Mouse (Mus musculus) forebrain, postnatal 0 days (tissue): ENCODE data around the gene Lifr. TPM values are rescaled to one million over a fixed set of nuclear protein-coding genes. Genes with fewer than 3 reads are reported as not detected.

Experiments
- ATAC-seq: fragments of 200-750 bp; cut with Nextera tagmentation; 2 replicates; pipeline ENCODE4 v1.8.0; 2017; ENCODE audit warnings: mild to moderate bottlenecking, moderate library complexity
- DNase-seq: peaks from one replicate; pipeline ENCODE4 v3.0.0-alpha.2; 2015
- H3K27ac ChIP-seq: fragments of 300-500 bp; sonication (generic); 2 replicates; pipeline ENCODE4 v1.5.1; 2014; ENCODE audit warnings: low read depth, mild to moderate bottlenecking, antibody characterized with exemption, low read length, moderate library complexity, mixed read lengths
- H3K27me3 ChIP-seq: fragments of 300-500 bp; sonication (generic); 2 replicates; pipeline ENCODE4 v1.6.1; 2014; ENCODE audit warnings: mild to moderate bottlenecking, low read length, mixed read lengths; ENCODE audit not compliant: insufficient read depth
- H3K36me3 ChIP-seq: fragments of 300-500 bp; sonication (generic); 2 replicates; pipeline ENCODE4 v1.6.1; 2014; ENCODE audit warnings: mild to moderate bottlenecking, moderate library complexity; ENCODE audit not compliant: insufficient read depth
- H3K4me1 ChIP-seq: fragments of 300-500 bp; sonication (generic); 2 replicates; pipeline ENCODE4 v1.6.1; 2014; ENCODE audit warnings: antibody characterized with exemption; ENCODE audit not compliant: insufficient read depth
- H3K4me2 ChIP-seq: fragments of 300-500 bp; sonication (generic); 2 replicates; pipeline ENCODE4 v1.6.1; 2014; ENCODE audit warnings: low read depth, mild to moderate bottlenecking, moderate library complexity
- H3K4me3 ChIP-seq: fragments of 300-500 bp; sonication (generic); 2 replicates; pipeline ENCODE4 v1.5.1; 2014; ENCODE audit warnings: low read depth, low read length, mixed read lengths
- H3K9ac ChIP-seq: fragments of 300-500 bp; sonication (generic); 2 replicates; pipeline ENCODE4 v1.6.1; 2014; ENCODE audit warnings: mild to moderate bottlenecking
- H3K9me3 ChIP-seq: fragments of 300-500 bp; sonication (generic); 2 replicates; pipeline ENCODE4 v1.6.1; 2016; ENCODE audit warnings: low read length
- CTCF ChIP-seq: sonication (generic); IDR thresholded peaks from 2 replicates; pipeline ENCODE4 v1.5.1; 2016; ENCODE audit warnings: antibody characterized with exemption, control low read depth, low read depth
- WGBS: fragments of 180-500 bp; shearing (Covaris S2); extraction: QIAGEN DNeasy Blood & Tissue Kit; methylation state at CpG from one replicate; pipeline ENCODE4 v1.1.7; 2014; 5-methylcytosine and 5-hydroxymethylcytosine counted together
- polyA plus RNA-seq: library from polyadenylated mRNA; unstranded; fragments of >200 nt; fragmentation: Nextera tagmentation; extraction: Ambion mirVana; gene quantifications from 2 replicates; pipeline ENCODE4 v1.2.1, GENCODE M21; 2015
- total RNA-seq: library from RNA; depleted of rRNA; stranded (reverse); fragments of >200 nt; gene quantifications from 2 replicates; pipeline ENCODE4 v1.2.3, GENCODE M21; 2014

The Lifr gene
- total and polyA plus RNA-seq, 2 experiments from 2014 or later: 6.8 to 26.1 TPM

- Histone ChIP-seq H3K9me3 (no peaks in the 10 kb centered on the region), H3K27ac (no peak overlapping the region), H3K27me3 (no peaks in the 10 kb centered on the region), H3K4me3 (no peak overlapping the region), H3K36me3 (peaks cover 3% of the 10 kb centered on the region; the same call in 1 of the 2 replicates), H3K4me2 (no peak overlapping the region), H3K4me1 (no peaks in the 10 kb centered on the region), H3K9ac (no peak overlapping the region)
- DNase-seq (no peak), ATAC-seq (no peak; the same call in 1 of the 2 replicates)
- TF ChIP-seq CTCF: no peak
- WGBS: 80% methylated on average over 15 of the region's 15 CpGs
Observed at GRCm38 (mm10) chr15:7154010-7154736, 63.8 kb downstream of the Lifr start.

- Histone ChIP-seq H3K9me3 (no peaks in the 10 kb centered on the region), H3K36me3 (peaks cover 3% of the 10 kb centered on the region; the same call in 1 of the 2 replicates), H3K9ac (no peak overlapping the region), H3K4me1 (no peaks in the 10 kb centered on the region), H3K27me3 (no peaks in the 10 kb centered on the region), H3K4me3 (no peak overlapping the region), H3K27ac (no peak overlapping the region), H3K4me2 (no peak overlapping the region)
- DNase-seq: no peak
- WGBS: 63% methylated on average over 7 of the region's 7 CpGs
- TF ChIP-seq CTCF: no peak
- no peak for ATAC-seq
Observed at GRCm38 (mm10) chr15:7154737-7155090, 64.3 kb downstream of the Lifr start.

- no peak overlapping the region for H3K4me2 ChIP-seq
- DNase-seq: no peak
- no peaks in the 10 kb centered on the region for H3K27me3 ChIP-seq
- no peak overlapping the region for H3K4me3 ChIP-seq
- no peak for ATAC-seq
- WGBS: 95% methylated on average over 6 of the region's 6 CpGs
- H3K9me3 ChIP-seq: no peaks in the 10 kb centered on the region
- H3K4me1 ChIP-seq: no peaks in the 10 kb centered on the region
- H3K36me3 ChIP-seq: peaks cover 3% of the 10 kb centered on the region; the same call in 1 of the 2 replicates
- no peak overlapping the region for H3K9ac ChIP-seq
- H3K27ac ChIP-seq: no peak overlapping the region
- no peak for TF ChIP-seq CTCF
Observed at GRCm38 (mm10) chr15:7157658-7158057, 67.2 kb downstream of the Lifr start.

- TF ChIP-seq CTCF: no peak
- H3K36me3 ChIP-seq: peaks cover 6% of the 10 kb centered on the region; the same call in 1 of the 2 replicates
- no peak overlapping the region for H3K4me2 ChIP-seq
- no peak overlapping the region for H3K9ac ChIP-seq
- no peaks in the 10 kb centered on the region for H3K4me1 ChIP-seq
- no peak overlapping the region for H3K27ac ChIP-seq
- no peaks in the 10 kb centered on the region for H3K9me3 ChIP-seq
- H3K27me3 ChIP-seq: no peaks in the 10 kb centered on the region
- 88% methylated on average over 9 of the region's 9 CpGs for WGBS
- H3K4me3 ChIP-seq: no peak overlapping the region
- ATAC-seq (no peak), DNase-seq (no peak)
Observed at GRCm38 (mm10) chr15:7159869-7160268, 69.5 kb downstream of the Lifr start.

GRCm38 (mm10) chr15:7160321-7160720 is 69.9 kb downstream of the Lifr start:
- H3K4me2 ChIP-seq: no peak overlapping the region
- no peak overlapping the region for H3K4me3 ChIP-seq
- no peaks in the 10 kb centered on the region for H3K9me3 ChIP-seq
- no peak overlapping the region for H3K27ac ChIP-seq
- ATAC-seq (no peak), DNase-seq (no peak)
- WGBS: 87% methylated on average over 8 of the region's 8 CpGs
- H3K36me3 ChIP-seq: peaks cover 6% of the 10 kb centered on the region; the same call in 1 of the 2 replicates
- H3K9ac ChIP-seq: no peak overlapping the region
- H3K27me3 ChIP-seq: no peaks in the 10 kb centered on the region
- H3K4me1 ChIP-seq: no peaks in the 10 kb centered on the region
- TF ChIP-seq CTCF: no peak

- Histone ChIP-seq H3K36me3 (peaks cover 17% of the 10 kb centered on the region; the same call in 1 of the 2 replicates), H3K27ac (no peak overlapping the region), H3K4me1 (no peaks in the 10 kb centered on the region), H3K4me2 (no peak overlapping the region), H3K9me3 (no peaks in the 10 kb centered on the region), H3K27me3 (no peaks in the 10 kb centered on the region), H3K4me3 (no peak overlapping the region), H3K9ac (no peak overlapping the region)
- DNase-seq (no peak), ATAC-seq (peak; percentile 16; the same call in 1 of the 2 replicates)
- TF ChIP-seq CTCF: no peak
- 49% methylated on average over 6 of the region's 6 CpGs for WGBS
Observed at GRCm38 (mm10) chr15:7163851-7164250, 73.4 kb downstream of the Lifr start.

GRCm38 (mm10) chr15:7166735-7167134 is 76.3 kb downstream of the Lifr start:
- no peaks in the 10 kb centered on the region for H3K4me1 ChIP-seq
- H3K4me2 ChIP-seq: no peak overlapping the region
- no peak for DNase-seq
- H3K9ac ChIP-seq: no peak overlapping the region
- no peak overlapping the region for H3K4me3 ChIP-seq
- H3K36me3 ChIP-seq: peaks cover 20% of the 10 kb centered on the region; the same call in 1 of the 2 replicates
- no peak overlapping the region for H3K27ac ChIP-seq
- ATAC-seq: no peak
- H3K27me3 ChIP-seq: no peaks in the 10 kb centered on the region
- 95% methylated on average over 9 of the region's 9 CpGs for WGBS
- no peaks in the 10 kb centered on the region for H3K9me3 ChIP-seq
- TF ChIP-seq CTCF: no peak
